Mouse (Mus musculus): ENCODE results near the gene Camkk2.

Camkk2 gene

GRCm38 (mm10) chr5:122736761-122737160 is 42.4 kb downstream of the Camkk2 start:
- DNase-seq (ENCODE audit: low read depth, low spot score) = no peak

GRCm38 (mm10) chr5:122735853-122736252 is 43.4 kb downstream of the Camkk2 start:
- no peak for DNase-seq (ENCODE audit: low read depth, low spot score)

- peak; percentile 62 for DNase-seq (ENCODE audit: low read depth, low spot score)
Observed at GRCm38 (mm10) chr5:122733881-122734280, 45.3 kb downstream of the Camkk2 start.

- DNase-seq (ENCODE audit: low read depth, low spot score) = peak; percentile 64
Observed at GRCm38 (mm10) chr5:122731991-122732673, 47.1 kb downstream of the Camkk2 start.

- DNase-seq (ENCODE audit: low read depth, low spot score) = peak; percentile 87
Observed at GRCm38 (mm10) chr5:122731321-122731720, 47.9 kb downstream of the Camkk2 start.

GRCm38 (mm10) chr5:122730776-122731175 is 48.4 kb downstream of the Camkk2 start:
- no peak for DNase-seq (ENCODE audit: low read depth, low spot score)

- no peak for DNase-seq (ENCODE audit: low read depth, low spot score)
Observed at GRCm38 (mm10) chr5:122727096-122727495, 52.1 kb downstream of the Camkk2 start.

- no peak for DNase-seq (ENCODE audit: low read depth, low spot score)
Observed at GRCm38 (mm10) chr5:122726595-122726994, 52.6 kb downstream of the Camkk2 start.

- peak; percentile 86 for DNase-seq (ENCODE audit: low read depth, low spot score)
Observed at GRCm38 (mm10) chr5:122726068-122726467, 53.1 kb downstream of the Camkk2 start.

GRCm38 (mm10) chr5:122725453-122725852 is 53.8 kb downstream of the Camkk2 start:
- no peak for DNase-seq (ENCODE audit: low read depth, low spot score)

GRCm38 (mm10) chr5:122719168-122719567 is 60.0 kb downstream of the Camkk2 start:
- peak; percentile 66 for DNase-seq (ENCODE audit: low read depth, low spot score)

GRCm38 (mm10) chr5:122718400-122718799 is 60.8 kb downstream of the Camkk2 start:
- peak; percentile 47 for DNase-seq (ENCODE audit: low read depth, low spot score)

- peak; percentile 36 for DNase-seq (ENCODE audit: low read depth, low spot score)
Observed at GRCm38 (mm10) chr5:122716793-122717192, 62.4 kb downstream of the Camkk2 start.

GRCm38 (mm10) chr5:122715723-122716122 is 63.5 kb downstream of the Camkk2 start:
- DNase-seq (ENCODE audit: low read depth, low spot score) = no peak

GRCm38 (mm10) chr5:122708819-122709218 is 70.4 kb downstream of the Camkk2 start:
- DNase-seq (ENCODE audit: low read depth, low spot score) = no peak

- peak; percentile 93 for DNase-seq (ENCODE audit: low read depth, low spot score)
Observed at GRCm38 (mm10) chr5:122707276-122708181, 71.7 kb downstream of the Camkk2 start, which contains the start of gene P2rx4. Gene P2rx4 (plus strand): TSS chr5:122707544.

- no peak for DNase-seq (ENCODE audit: low read depth, low spot score)
Observed at GRCm38 (mm10) chr5:122706917-122707275, 72.3 kb downstream of the Camkk2 start.

- no peak for DNase-seq (ENCODE audit: low read depth, low spot score)
Observed at GRCm38 (mm10) chr5:122705174-122705573, 74.0 kb downstream of the Camkk2 start.

GRCm38 (mm10) chr5:122704571-122704970 is 74.6 kb downstream of the Camkk2 start:
- DNase-seq (ENCODE audit: low read depth, low spot score) = no peak

GRCm38 (mm10) chr5:122703574-122703973 is 75.6 kb downstream of the Camkk2 start:
- DNase-seq (ENCODE audit: low read depth, low spot score) = no peak

GRCm38 (mm10) chr5:122702156-122702555 is 77.1 kb downstream of the Camkk2 start:
- no peak for DNase-seq (ENCODE audit: low read depth, low spot score)

- DNase-seq (ENCODE audit: low read depth, low spot score) = no peak
Observed at GRCm38 (mm10) chr5:122700837-122701212, 78.4 kb downstream of the Camkk2 start.

Measured in CD4-positive, CD25-positive, alpha-beta regulatory T cell, adult 2 months (primary cell).